Mouse (Mus musculus) erythroblast, adult 5-6 weeks (primary cell): ENCODE results near the gene Slc43a1. TPM values are rescaled to one million over a fixed set of nuclear protein-coding genes. Genes with fewer than 3 reads are reported as not detected.

Source experiments
- ATAC-seq: replicated peaks from 2 replicates; pipeline ENCODE4 v1.8.0; 2016; ENCODE audit warnings: moderate number of reproducible peaks, mild to moderate bottlenecking, moderate TSS enrichment, inconsistent platforms; ENCODE audit not compliant: poor library complexity, low FRiP score, severe bottlenecking
- total RNA-seq, 2 experiments: library from RNA; stranded (forward) in 1 of 2; stranded (reverse) in 1 of 2; fragments of 150-400 nt in 1 of 2; fragments of 200-764, 138-1000 nt in 1 of 2; gene quantifications; 2 replicates each; pipeline versions ENCODE4 v1.2.3 to v1.2.4; 2015 to 2017; ENCODE audit warnings: low replicate concordance in 2 of 2

Gene Slc43a1
- total RNA-seq, 2 experiments from 2014 or later: 701 to 756 TPM

DNA sequence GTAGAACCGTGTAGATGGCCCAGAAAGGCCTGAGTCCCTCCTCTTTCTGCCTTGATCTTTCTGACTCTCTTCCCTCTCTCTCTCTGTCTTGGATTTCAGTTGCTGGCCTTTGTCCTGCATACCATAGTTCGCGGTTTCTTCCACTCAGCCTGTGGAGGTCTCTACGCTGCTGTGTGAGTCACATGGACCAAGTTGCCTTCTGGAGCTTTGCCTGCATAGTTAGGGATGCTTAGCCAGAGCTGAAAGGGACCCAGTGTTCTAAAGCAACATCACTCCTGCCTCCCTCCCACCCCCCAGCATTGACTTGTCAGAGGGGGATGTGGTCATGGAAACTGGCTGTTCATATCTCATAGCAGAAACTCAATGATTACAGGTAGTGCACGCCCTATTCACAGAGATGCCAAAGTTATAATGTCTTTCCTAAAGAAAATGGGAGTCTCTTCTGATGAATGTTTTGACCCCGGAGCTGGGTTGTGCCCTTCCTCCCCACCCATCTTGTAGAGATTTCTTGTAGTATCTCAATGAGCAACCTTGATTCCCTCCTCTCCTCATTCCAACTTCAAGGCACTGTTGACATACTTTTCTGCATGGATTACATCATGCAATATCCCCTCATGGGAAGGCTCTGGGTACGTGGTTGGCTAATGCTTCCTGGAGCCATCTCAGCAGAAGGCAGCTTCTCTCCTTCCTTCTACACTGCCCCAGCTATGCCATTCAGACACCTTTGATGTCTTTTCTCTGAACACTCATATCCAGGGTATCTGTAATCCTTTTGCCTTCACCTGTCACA is 21.5 kb downstream of the Slc43a1 start:
- ATAC-seq: no peak

DNA sequence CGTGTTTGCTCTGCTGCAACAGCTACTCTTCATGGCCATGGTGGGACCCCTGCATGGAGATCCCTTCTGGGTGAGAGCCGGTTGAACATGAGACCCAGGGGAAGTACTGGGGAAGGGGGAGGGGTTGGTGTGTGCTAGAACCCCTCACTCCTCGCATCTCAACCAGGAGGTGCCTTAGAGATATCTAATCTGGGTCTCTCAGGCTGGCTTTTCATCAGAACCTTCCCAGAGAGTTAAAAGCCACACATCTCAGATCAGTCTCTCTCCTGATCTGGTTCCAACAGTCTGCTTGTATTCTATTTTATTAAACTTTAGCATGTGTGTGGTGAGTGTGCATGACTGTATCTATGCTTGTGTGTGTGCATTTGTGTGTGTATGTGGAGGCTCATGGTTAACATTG is 22.8 kb downstream of the Slc43a1 start:
- no peak for ATAC-seq

DNA sequence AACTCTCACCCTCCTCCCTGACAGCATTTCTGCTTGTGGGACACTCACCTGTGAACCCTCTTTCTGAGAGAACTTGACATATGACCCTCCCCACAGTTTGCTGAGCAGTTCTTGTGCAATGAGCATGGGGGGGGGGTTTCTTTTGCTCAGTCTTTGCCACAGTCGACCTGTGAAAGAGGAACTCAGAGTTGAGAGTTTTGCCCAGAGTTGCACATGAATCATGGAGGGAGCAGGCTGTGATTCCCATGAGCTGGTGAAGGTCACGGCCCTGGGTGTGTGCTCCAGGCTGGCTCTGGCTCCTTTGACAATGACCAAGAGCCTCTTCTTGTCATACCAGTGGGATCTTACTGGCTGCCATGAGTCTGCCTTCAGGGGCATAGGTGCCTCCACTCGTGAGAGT is 23.6 kb downstream of the Slc43a1 start:
- ATAC-seq: no peak

DNA sequence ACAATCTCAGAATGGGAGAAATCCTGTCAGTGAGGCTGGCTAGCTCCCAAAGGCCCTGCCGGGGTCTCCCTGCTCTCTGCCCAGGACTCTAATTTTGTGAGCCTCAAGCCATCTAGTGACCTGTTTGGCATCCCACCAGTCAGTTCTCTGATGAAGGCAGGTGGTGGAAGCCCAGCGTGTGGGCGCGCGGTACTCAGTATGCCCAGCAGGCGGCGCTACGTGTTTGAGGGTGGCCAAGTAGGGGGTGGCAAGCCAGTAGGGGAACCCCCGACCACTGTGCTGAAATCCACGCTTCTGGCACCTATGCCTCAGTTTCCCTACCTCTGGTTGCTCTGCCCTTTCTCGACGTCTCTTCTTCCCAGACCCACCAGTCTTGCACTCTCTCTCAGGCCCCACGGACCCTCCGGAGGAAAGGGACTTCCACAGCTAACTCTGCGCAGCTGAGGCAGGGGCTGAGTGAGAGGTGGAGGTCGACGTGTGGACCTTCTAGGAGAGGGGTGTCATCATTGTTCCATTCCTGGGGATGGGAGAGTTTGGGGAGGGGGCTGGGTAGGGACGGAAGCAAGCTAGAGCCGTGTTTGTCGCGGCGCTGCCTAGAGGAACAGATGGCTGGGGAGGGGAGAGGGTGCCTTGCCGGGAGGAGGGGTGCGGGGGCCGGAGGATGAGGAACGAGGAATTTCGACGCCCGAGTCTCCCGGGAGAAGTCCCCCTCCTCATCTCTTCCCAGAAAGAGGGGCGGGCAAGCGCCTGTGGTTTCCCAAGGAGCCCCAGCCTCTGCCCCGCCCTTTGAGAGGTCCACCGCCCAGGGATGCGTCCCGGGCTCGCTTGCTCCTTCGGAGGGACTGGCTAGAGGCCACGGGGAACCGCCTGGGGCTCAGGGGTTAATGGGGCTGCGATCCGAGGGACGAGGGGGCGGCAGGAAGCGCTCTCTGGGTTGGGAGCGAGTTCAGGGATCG is 27.2 kb downstream of the Slc43a1 start:
- 0 out of 2 replicates have a peak, but pooled peaks have one; percentile 19 for ATAC-seq

DNA sequence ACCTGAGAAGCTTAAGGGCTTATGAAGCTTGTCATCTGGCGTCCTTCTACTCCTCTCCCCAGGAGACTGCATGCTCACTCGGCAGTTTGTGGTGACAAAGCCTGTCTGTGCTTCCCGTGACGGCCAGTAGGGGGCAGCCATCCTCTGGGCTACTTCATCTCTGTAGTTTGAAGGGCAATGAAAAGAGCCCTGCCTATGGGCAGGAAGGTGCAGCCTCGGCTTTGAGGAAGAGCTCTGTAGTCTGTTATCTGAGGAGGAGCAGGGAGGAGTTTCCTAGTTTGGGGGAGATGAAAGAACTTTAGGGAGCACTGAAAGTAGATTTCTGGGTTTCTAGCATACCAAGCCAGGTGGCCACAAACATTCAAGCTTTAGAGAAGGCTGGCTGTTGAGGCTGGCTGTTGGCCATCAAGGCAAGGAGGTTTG is 29.9 kb downstream of the Slc43a1 start:
- ATAC-seq: peak; percentile 57

DNA sequence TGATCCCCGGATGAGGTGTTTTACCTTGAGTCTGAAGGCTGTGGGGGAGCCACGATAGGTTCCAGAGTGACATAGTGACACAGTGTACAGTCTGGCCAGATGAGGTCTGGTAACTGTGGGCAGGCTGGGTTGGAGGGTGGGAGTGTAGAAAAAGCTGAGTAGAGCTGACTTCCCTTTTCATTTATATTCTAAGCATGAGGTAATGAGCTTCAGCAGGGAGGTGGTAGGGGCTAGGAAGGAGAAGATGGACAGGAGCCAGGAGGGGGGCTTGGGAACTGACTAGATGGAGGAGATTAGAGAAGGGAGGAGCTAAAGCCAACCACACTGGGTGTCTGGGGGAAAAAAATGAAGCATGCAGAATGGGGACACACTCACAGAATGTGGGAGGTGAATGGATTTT is 30.3 kb downstream of the Slc43a1 start:
- no peak for ATAC-seq

DNA sequence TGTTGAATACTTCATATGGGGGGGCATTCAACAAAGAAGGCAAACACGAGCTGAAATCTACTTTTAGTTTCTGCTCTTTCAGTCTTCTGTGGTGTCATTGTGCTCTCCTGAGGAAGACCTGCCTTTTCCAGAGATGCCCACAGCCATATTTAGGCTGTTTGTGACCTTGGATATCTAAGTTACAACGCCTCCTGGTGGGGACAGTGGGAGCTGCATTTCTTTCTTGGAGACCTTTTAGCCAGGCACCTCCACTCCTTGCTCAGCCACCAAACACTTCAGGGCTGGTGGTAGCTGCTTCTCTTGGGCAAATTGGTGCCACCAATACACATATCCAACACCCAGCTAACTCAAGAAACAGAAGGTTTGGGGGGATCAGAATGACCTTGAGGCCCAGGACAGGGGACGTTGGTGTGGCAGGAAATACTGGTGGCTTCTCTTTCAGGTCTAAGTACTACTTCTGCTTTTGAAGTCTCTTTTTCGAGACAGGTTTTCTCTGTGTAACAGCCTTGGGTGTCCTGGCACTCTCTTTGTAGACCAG is 32.0 kb downstream of the Slc43a1 start:
- peak; percentile 51; the same call in 1 of the 2 replicates for ATAC-seq

DNA sequence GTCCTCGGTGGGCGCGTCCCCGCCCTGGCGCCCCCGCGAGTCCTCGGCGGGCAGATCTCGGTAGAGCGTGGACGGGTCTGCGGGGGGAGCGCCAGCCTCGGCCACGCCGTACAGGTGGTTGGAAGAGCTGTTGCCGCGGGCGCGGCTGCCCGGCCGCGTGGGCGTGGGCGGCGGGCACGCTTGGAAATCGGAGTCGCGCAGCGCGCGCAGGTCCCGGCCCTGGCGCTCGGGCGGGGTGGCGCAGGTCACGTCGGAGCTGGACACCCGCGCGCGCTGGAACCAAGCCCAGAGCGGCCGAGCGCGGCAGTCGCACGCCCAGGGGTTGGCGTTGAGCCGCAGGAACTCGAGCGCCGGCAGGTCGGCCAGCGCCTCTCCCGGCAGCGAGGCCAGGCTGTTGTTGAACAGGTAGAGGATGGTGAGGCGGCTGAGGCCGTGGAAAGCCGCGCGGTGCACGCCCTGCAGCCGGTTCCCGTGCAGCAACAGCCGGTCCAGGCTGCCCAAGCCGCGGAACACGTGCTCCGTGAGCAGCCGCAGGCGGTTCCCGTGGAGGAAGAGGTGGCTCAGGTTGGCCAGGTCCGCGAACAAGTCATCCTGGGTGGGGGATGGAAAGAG is 33.6 kb downstream of the Slc43a1 start:
- no peak for ATAC-seq

DNA sequence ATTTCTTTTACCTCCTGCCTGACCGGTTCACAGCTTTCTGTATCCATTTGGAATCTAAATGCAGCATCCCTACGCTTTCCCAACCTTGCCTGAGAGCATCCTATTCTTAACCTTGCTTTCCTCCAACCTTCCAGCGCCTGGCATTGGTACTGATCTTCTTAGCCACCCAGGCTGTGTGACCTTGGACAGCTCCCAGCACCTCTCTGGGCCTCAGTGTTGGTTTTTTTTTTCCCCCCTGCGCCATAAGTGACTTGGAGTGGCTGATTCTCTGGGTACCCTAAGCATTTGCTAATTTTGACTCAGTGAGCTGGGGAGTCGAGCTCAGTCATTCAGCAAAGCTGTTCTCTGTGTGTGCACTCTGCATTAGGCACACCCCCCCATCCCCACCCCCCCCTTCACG is 37.2 kb downstream of the Slc43a1 start:
- ATAC-seq: no peak

DNA sequence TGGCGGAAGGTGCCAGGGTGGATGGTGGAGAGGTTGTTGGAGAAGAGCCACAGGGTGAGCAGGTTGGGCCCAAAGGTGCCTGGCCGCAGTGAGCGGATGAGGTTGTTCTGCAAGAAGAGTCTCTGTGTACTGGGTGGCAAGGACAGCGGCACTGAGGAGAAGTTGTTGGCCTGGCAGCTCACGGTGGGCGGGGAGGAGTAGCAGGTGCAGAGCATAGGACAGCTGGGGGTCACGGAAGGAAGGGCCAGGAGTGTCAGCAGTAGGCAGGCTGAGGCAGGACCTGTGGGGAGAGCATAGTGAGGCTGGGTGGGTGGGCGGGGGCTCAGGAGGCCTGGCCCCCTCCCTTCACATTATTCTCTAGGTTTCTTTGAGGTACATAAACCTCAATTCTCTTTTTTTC is 41.9 kb downstream of the Slc43a1 start:
- ATAC-seq: no peak

DNA sequence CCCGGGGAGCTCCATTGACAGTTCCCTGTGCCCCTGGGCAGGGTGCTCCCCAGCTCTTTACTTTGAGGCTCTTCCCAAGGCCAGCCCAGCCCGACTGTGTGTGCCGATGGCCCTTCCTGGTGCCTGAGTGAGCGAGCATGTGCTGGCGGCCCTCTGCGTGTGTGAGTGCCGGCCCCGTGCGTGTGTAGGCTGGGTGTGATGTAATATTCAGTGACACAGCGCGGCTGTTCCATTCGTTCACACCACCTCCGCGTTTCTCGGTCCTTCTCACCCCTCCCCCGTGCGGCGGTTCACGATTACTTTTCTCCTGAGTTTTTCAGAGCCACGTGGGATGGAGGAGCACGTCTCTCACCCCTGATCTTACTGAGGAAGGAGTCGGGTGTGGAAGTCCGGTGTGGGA is 44.0 kb downstream of the Slc43a1 start:
- no peak; the same call in 1 of the 2 replicates for ATAC-seq

DNA sequence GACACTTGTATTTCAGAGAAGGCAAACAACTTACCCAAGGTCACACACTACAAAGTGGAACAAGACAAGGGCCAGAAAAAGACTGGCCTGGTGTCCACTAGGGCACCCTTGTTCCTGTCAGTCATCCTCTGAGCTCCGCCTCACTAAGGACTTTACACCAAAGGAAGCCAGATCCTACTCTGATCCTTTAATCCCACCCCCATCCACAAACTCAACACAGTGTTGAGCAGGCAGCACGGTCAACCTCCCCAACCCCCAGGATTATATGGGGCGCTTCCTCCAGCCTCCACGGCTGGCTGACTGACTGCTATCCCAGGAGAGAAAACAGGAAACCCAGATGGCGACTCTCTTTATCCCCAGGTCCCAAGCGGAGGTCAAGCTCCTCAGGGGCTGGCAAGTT is 44.4 kb downstream of the Slc43a1 start:
- ATAC-seq: no peak

DNA sequence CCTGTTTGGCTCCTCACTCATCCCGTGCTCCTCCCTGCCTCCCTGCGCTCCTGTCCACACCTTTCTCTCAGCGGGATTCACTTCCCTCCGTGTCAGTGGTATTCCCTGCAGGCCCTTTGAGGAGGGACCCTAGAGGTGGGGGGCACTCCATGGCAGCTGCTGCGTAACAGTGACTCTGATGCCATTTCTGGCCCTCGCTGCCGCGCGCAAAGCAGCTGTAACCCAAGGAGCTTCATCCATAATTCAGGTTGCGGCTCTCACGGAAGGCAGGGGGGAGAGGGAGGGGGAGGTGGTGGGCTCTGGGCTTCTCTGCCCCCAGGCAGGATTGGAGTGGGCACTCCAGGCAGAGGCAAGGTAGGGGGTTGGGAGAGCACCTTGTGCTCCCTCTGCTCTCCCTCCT is 44.9 kb downstream of the Slc43a1 start:
- ATAC-seq: no peak

DNA sequence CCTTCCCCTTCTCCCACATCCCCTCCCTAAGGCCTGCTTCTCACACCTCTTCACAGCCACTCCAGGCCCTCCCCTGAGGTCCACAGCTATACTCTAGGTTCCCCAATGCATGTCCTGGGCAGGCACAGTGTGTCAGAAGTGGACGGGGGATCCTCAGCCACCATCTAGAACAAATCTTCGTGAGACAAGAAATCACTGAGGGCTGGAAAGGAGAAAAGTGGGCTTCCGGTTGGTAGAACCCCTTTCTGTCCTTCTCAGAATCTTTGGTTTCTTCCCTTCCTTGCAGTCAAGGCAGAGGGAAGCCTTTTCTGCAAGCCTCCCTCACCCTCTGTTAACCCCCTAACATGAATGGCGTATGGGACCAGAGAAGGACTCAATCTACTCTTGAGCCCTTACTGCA is 45.3 kb downstream of the Slc43a1 start:
- ATAC-seq: no peak

DNA sequence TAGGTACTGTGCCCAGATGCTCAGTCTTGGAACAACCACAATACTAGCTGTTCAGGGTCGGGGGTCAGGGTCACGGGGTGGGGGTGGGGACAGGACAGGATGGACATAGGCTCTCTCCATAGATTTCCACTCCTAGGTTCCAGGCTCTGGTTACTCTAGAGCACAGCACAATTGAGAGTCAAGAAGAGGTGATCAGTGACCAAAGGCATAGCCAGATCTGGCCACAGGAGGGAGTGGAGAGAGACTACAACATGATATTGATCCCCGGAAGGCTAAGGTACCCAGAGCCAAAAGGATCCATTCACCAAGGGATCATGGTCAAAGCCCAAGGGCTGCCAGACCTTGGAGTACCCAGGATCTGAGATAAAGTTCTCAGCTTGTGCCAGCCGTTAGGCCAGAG is 46.0 kb downstream of the Slc43a1 start:
- ATAC-seq: no peak

DNA sequence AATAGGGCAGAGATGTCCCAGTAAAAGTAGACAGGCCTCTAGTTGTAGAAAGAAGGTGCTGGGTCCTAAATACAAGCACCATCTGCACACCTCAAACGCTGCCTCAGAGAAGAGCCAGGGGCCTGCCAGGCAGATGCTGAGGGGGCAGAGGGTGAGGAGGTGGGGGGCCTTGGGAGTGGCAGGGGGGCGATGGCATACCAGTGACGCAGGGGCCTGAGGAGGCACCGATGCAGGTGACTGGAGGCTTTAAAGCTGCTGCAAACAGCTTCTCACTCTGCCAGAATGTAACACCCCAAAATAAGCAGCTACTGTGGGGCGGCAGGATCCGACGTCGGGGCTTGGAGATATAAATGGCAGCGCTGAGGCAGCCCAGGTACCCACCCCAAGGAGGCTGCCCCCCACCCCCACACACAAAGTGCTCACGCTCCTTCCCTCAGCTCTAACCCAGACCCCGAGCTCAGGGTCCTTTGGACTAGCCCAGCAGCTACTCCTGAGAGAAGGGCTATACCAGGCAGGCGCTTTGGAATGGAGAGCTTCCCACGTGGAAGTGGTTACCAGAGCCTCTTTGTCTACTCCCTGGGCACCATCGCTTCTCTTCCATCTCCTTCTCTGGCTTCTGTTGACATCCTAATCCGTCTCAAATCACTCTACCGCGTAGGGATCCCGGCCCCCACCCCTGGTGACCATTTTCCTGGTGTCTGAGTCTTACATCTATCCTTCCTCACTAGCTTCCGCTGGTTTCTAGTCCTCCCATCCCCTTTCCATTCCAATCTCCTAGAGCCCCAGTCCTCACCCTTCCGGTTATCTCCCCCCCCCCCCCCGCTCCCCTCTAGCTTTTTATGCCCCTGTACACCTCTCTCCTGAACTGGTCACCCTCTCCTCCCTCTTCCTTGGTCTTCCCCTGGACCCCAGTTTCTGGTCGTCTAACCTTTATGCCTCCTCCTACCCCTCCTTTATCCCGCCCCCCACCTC is 46.7 kb downstream of the Slc43a1 start:
- no peak for ATAC-seq

DNA sequence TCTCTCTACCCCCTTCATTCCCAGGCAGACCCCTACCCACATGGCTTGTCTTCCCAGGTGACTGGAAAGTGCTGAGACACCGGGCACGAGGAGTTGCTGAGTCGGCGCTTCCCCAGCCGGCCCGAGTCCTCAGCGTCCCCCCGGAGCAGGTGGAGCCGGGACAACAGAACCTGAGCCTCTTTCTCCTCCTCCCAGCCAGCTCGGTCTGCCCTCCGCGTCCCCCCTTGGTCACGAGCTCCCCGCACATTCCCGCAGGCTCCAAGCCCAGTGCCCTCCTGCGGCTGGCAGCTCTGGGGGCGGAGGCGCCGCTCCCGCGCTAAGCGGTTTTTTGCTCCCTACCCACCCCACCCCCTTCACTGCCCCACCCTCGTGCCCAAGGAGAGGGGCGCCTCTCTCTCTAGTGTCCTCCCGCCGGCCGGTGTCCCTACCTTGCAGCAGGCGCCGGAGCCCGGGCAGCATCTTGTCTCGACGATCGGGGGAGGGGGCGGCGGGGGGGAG is 47.6 kb downstream of the Slc43a1 start, which contains the start of gene Rtn4rl2:
Rtn4rl2 (minus strand) TSS at position 477 of the 498 bp plus-strand sequence.
- ATAC-seq: no peak

DNA sequence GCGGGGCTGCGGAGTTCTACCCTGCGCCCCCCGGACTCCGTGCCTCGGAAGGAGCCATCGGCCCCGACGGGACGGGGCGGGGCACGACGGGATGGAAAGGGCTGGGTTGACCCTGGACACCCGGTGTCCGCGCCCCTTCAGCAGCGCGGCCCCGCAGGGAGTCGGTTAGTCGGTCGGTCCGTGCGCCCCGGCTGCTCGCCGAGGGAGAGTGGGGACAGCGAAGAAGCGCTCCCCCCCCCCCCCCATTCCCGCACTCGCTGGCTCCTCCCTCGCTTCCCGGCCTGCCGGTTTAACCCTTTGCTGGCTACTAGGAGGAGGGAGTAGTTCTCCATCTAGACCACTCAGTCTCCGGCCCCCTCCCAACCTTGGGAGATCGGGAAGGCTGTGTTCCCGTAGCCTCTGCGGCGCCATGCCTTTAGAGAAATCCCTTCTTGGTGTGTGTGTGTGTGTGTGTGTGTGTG is 48.2 kb downstream of the Slc43a1 start:
- ATAC-seq: no peak
